Comparison of ENCODE assay signal across 32 mouse cellular contexts in the genomic region with DNA sequence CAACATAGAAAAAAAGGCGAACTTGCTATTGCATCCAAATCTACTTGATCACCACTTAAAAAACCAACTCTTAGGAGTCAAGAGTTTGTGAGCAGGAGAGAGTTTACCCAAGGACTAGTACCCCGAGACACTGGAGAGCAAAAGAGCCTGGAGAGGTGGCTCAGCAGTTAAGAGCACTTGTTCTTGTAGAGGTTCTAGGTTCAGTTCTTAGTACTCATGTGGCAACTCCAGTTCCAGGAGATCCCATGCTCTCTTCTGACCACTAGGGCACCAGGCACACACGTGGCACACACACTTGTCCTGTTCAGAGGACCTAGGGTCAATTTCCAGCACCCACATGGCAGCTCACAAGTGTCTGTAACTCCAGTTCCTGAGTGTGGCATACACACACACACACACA. TPM values are rescaled to one million over a fixed set of nuclear protein-coding genes. Genes with fewer than 3 reads are reported as not detected.
DNase-seq lines count a peak whose midpoint lies in the region; ATAC-seq and TF ChIP-seq lines count a peak whose summit lies in the region.
"Had no signal": no experiment of that assay in that cellular context is flagged by ENCODE, and none has a peak within 500 bp of the region (broad histone marks: within the 10 kb centered on the region; RNA-seq: fewer than 3 reads in every experiment).

No protein-coding gene starts in this region.

- 0 out of 2 replicates have a peak, but pooled peaks have one; percentile 18 for TF ChIP-seq CTCF in layer of hippocampus, adult 2 months (conservative IDR thresholded peaks at IDR 0.05)
- peak; percentile 28 for TF ChIP-seq CTCF in midbrain, postnatal 0 days (IDR thresholded peaks at IDR 0.05)

- H3K4me2 ChIP-seq in midbrain, postnatal 0 days (ENCODE audit: low read depth, low read length, poor library complexity, severe bottlenecking) = no peak overlapping the region
- H3K4me2 ChIP-seq: embryonic facial prominence, embryonic 15.5 days; forebrain, embryonic 15.5 days; heart, embryonic 15.5 days; hindbrain, embryonic 13.5 days; midbrain, embryonic 15.5 days had no signal

- no peaks in the 10 kb centered on the region for H3K9me3 ChIP-seq in midbrain, postnatal 0 days (ENCODE audit: low read length)
- H3K9me3 ChIP-seq in midbrain, embryonic 10.5 days (replicated peaks) = no peaks in the 10 kb centered on the region
- H3K9me3 ChIP-seq: embryonic facial prominence, embryonic 15.5 days; forebrain, embryonic 15.5 days; heart, embryonic 15.5 days; hindbrain, embryonic 13.5 days; midbrain, embryonic 15.5 days had no signal

- H3K9ac ChIP-seq in midbrain, postnatal 0 days (replicated peaks; ENCODE audit: low read length, poor library complexity, severe bottlenecking) = no peak overlapping the region
- H3K9ac ChIP-seq: embryonic facial prominence, embryonic 15.5 days; forebrain, embryonic 15.5 days; heart, embryonic 15.5 days; hindbrain, embryonic 13.5 days; midbrain, embryonic 15.5 days had no signal

- no peak overlapping the region for H3K4me3 ChIP-seq in layer of hippocampus, adult 2 months
- H3K4me3 ChIP-seq in midbrain, postnatal 0 days (ENCODE audit: low read depth, low read length) = no peak overlapping the region
- H3K4me3 ChIP-seq in midbrain, embryonic 10.5 days = no peak overlapping the region
- H3K4me3 ChIP-seq: embryonic facial prominence, embryonic 15.5 days; forebrain, embryonic 15.5 days; heart, embryonic 15.5 days; hindbrain, embryonic 13.5 days; midbrain, embryonic 15.5 days; myocyte had no signal

- no peak for ATAC-seq in midbrain, postnatal 0 days (ENCODE audit: low FRiP score)
- ATAC-seq: activated CD4-positive, CD25-positive, alpha-beta regulatory T cell, adult 4 months; forebrain, embryonic 15.5 days; midbrain, embryonic 15.5 days had no signal

- 62% methylated on average over 3 of the region's 3 CpGs for WGBS in midbrain, postnatal 0 days
- WGBS in midbrain, embryonic 10.5 days = 74% methylated on average over 3 of the region's 3 CpGs

- H3K4me1 ChIP-seq in midbrain, postnatal 0 days (ENCODE audit: insufficient read depth, low read length) = peaks cover 19% of the 10 kb centered on the region
- H3K4me1 ChIP-seq in midbrain, embryonic 10.5 days = peaks cover 33% of the 10 kb centered on the region

- H3K36me3 ChIP-seq in midbrain, postnatal 0 days (ENCODE audit: insufficient read depth, low read length) = peaks cover 2% of the 10 kb centered on the region; the same call in 1 of the 2 replicates
- H3K36me3 ChIP-seq in midbrain, embryonic 10.5 days = no peaks in the 10 kb centered on the region
- H3K36me3 ChIP-seq: embryonic facial prominence, embryonic 15.5 days; forebrain, embryonic 15.5 days; heart, embryonic 15.5 days; midbrain, embryonic 15.5 days had no signal

- no peak for DNase-seq in layer of hippocampus, adult 2 months (ENCODE audit: low spot score in 2 of 2)
- DNase-seq in layer of hippocampus, postnatal 25 days (ENCODE audit: extremely low spot score in 1 of 2, low spot score in 1 of 2) = no peak
- DNase-seq in midbrain, postnatal 0 days (ENCODE audit: low spot score) = no peak
- DNase-seq in midbrain, embryonic 10.5 days (ENCODE audit: low spot score) = no peak
- DNase-seq in lung, postnatal 36 days = peak; percentile 70
- no peak for DNase-seq in cerebellum, adult 9-10 months
- no peak for DNase-seq in right cerebral cortex, postnatal 4 days
- DNase-seq: adrenal gland, postnatal 10 days; B cell, adult 2 months; cerebellum, adult 8-10 months; heart, postnatal 36 days; kidney, postnatal 36 days had no signal

- no peaks in the 10 kb centered on the region for H3K27me3 ChIP-seq in midbrain, postnatal 0 days (ENCODE audit: insufficient read depth, low read length)
- H3K27me3 ChIP-seq in midbrain, embryonic 10.5 days (ENCODE audit: low read depth, poor library complexity, severe bottlenecking) = peaks cover 15% of the 10 kb centered on the region
- H3K27me3 ChIP-seq: embryonic facial prominence, embryonic 15.5 days; forebrain, embryonic 15.5 days; heart, embryonic 15.5 days; hindbrain, embryonic 13.5 days; midbrain, embryonic 15.5 days had no signal

- H3K27ac ChIP-seq in layer of hippocampus, adult 2 months = no peak overlapping the region
- H3K27ac ChIP-seq in midbrain, postnatal 0 days (ENCODE audit: low read depth, low read length) = no peak overlapping the region
- no peak overlapping the region for H3K27ac ChIP-seq in midbrain, embryonic 10.5 days (replicated peaks)
- H3K27ac ChIP-seq: embryonic facial prominence, embryonic 15.5 days; forebrain, embryonic 15.5 days; heart, embryonic 15.5 days; hindbrain, embryonic 13.5 days; midbrain, embryonic 15.5 days had no signal

RNA-seq across cellular contexts. Expression of a gene that starts 2.2 kb away (rescaled TPM):
- 10 to 100 TPM; 70.3 to 72.6 TPM for total RNA-seq in layer of hippocampus, adult 2 months (2021)
- total RNA-seq in layer of hippocampus, postnatal 25 days (2021) = 10 to 100 TPM; 71.3 to 78.8 TPM
- 237 and 261 TPM in 2 replicates for total RNA-seq in midbrain, postnatal 0 days (2014; rRNA removed)
- 155 and 162 TPM in 2 replicates for polyA plus RNA-seq in midbrain, postnatal 0 days (2015; fragmentation: Nextera tagmentation; extraction: Ambion mirVana)
- polyA plus RNA-seq in midbrain, embryonic 10.5 days (2016; fragmentation: Nextera tagmentation; extraction: Ambion mirVana) = 36.4 and 51.4 TPM in 2 replicates

RNA-seq across cellular contexts. Expression of a gene that starts 21.9 kb away (rescaled TPM):
- total RNA-seq in layer of hippocampus, adult 2 months (2021) = 1 to 10 TPM; 1.6 to 2.5 TPM
- 1 to 10 TPM; 1.2 to 1.9 TPM for total RNA-seq in layer of hippocampus, postnatal 25 days (2021)
- total RNA-seq in midbrain, postnatal 0 days (2014; rRNA removed) = 6.4 and 8.4 TPM in 2 replicates
- 5.0 and 6.3 TPM in 2 replicates for polyA plus RNA-seq in midbrain, postnatal 0 days (2015; fragmentation: Nextera tagmentation; extraction: Ambion mirVana)
- 9.0 and 10.6 TPM in 2 replicates for polyA plus RNA-seq in midbrain, embryonic 10.5 days (2016; fragmentation: Nextera tagmentation; extraction: Ambion mirVana)

RNA-seq across cellular contexts. Expression of a gene that starts 39.6 kb away (rescaled TPM):
- total RNA-seq in layer of hippocampus, adult 2 months (2021) = not detected
- not detected for total RNA-seq in layer of hippocampus, postnatal 25 days (2021)
- not detected in 2 replicates for total RNA-seq in midbrain, postnatal 0 days (2014; rRNA removed)
- 0.25 TPM in 1 of 2 replicates, not detected in the other for polyA plus RNA-seq in midbrain, postnatal 0 days (2015; fragmentation: Nextera tagmentation; extraction: Ambion mirVana)
- not detected in 2 replicates for polyA plus RNA-seq in midbrain, embryonic 10.5 days (2016; fragmentation: Nextera tagmentation; extraction: Ambion mirVana)
- total RNA-seq: adrenal gland, postnatal 10 days; gastrocnemius, adult 8-10 months; heart, postnatal 36 days; left cerebral cortex, adult 18-20 months; left cerebral cortex, postnatal 25 days; megakaryocyte-erythroid progenitor cell, adult 5-6 weeks had no signal
- polyA plus RNA-seq: activated CD4-positive, CD25-positive, alpha-beta regulatory T cell, adult 4 months; embryonic facial prominence, embryonic 15.5 days; forebrain, embryonic 15.5 days; gonadal fat pad, adult 2 months; heart, embryonic 15.5 days; hindbrain, embryonic 13.5 days; intestine, embryonic 14.5 days; kidney, embryonic 14.5 days; limb, embryonic 14.5 days; liver, embryonic 16.5 days; midbrain, embryonic 15.5 days; myocyte; neural tube, embryonic 14.5 days; stomach, embryonic 16.5 days; thymus, postnatal 0 days had no signal

RNA-seq across cellular contexts. Expression of a gene that starts 45.0 kb away (rescaled TPM):
- total RNA-seq in layer of hippocampus, adult 2 months (2021) = not detected
- not detected for total RNA-seq in layer of hippocampus, postnatal 25 days (2021)
- not detected in 2 replicates for total RNA-seq in midbrain, postnatal 0 days (2014; rRNA removed)
- polyA plus RNA-seq in midbrain, postnatal 0 days (2015; fragmentation: Nextera tagmentation; extraction: Ambion mirVana) = not detected in 2 replicates
- not detected in 2 replicates for polyA plus RNA-seq in midbrain, embryonic 10.5 days (2016; fragmentation: Nextera tagmentation; extraction: Ambion mirVana)
- total RNA-seq: adrenal gland, postnatal 10 days; gastrocnemius, adult 8-10 months; heart, postnatal 36 days; left cerebral cortex, adult 18-20 months; left cerebral cortex, postnatal 25 days; megakaryocyte-erythroid progenitor cell, adult 5-6 weeks; MEL had no signal
- polyA plus RNA-seq: embryonic facial prominence, embryonic 15.5 days; forebrain, embryonic 15.5 days; gonadal fat pad, adult 2 months; heart, embryonic 15.5 days; hindbrain, embryonic 13.5 days; intestine, embryonic 14.5 days; kidney, embryonic 14.5 days; limb, embryonic 14.5 days; liver, embryonic 16.5 days; midbrain, embryonic 15.5 days; myocyte; neural tube, embryonic 14.5 days; stomach, embryonic 16.5 days had no signal

RNA-seq across cellular contexts. Expression of a gene that starts 46.3 kb away (rescaled TPM):
- total RNA-seq in layer of hippocampus, adult 2 months (2021) = 10 to 100 TPM; 72.2 to 74.3 TPM
- 10 to 100 TPM; 56.8 to 68.2 TPM for total RNA-seq in layer of hippocampus, postnatal 25 days (2021)
- 69.9 and 83.0 TPM in 2 replicates for total RNA-seq in midbrain, postnatal 0 days (2014; rRNA removed)
- 63.2 and 70.9 TPM in 2 replicates for polyA plus RNA-seq in midbrain, postnatal 0 days (2015; fragmentation: Nextera tagmentation; extraction: Ambion mirVana)
- polyA plus RNA-seq in midbrain, embryonic 10.5 days (2016; fragmentation: Nextera tagmentation; extraction: Ambion mirVana) = 68.5 and 85.7 TPM in 2 replicates
